Mouse (Mus musculus) forebrain, embryonic 11.5 days (tissue): ENCODE measurements around the gene Sdk1. TPM values are rescaled to one million over a fixed set of nuclear protein-coding genes. Genes with fewer than 3 reads are reported as not detected.

ENCODE experiments used
- ATAC-seq: fragments of 200-750 bp; cut with Nextera tagmentation; replicated peaks from 2 replicates; pipeline ENCODE4 v1.8.0; 2017; ENCODE audit warnings: moderate TSS enrichment; ENCODE audit not compliant: low FRiP score
- DNase-seq: peaks from one replicate; pipeline ENCODE4 v3.0.0-alpha.2; 2017; ENCODE audit warnings: low spot score
- H3K27ac ChIP-seq: fragments of 300-500 bp; sonication (generic); 2 replicates; pipeline ENCODE4 v1.5.1; 2014; ENCODE audit warnings: low read depth, low read length
- H3K27me3 ChIP-seq: fragments of 300-500 bp; sonication (generic); 2 replicates; pipeline ENCODE4 v1.6.1; 2014; ENCODE audit warnings: mild to moderate bottlenecking, low read length, mixed read lengths; ENCODE audit not compliant: control insufficient read depth, insufficient read depth
- H3K36me3 ChIP-seq: fragments of 300-500 bp; sonication (generic); 2 replicates; pipeline ENCODE4 v1.6.1; 2014; ENCODE audit warnings: mild to moderate bottlenecking, low read length, moderate library complexity, mixed read lengths; ENCODE audit not compliant: control insufficient read depth, insufficient read depth
- H3K4me1 ChIP-seq: fragments of 300-500 bp; sonication (generic); replicated peaks from 2 replicates; pipeline ENCODE4 v1.6.1; 2014; ENCODE audit warnings: low read length, mixed read lengths; ENCODE audit not compliant: control insufficient read depth, insufficient read depth
- H3K4me2 ChIP-seq: fragments of 300-500 bp; sonication (generic); 2 replicates; pipeline ENCODE4 v1.6.1; 2014; ENCODE audit warnings: low read depth, mild to moderate bottlenecking, low read length, moderate library complexity, mixed read lengths; ENCODE audit not compliant: severe bottlenecking
- H3K4me3 ChIP-seq: fragments of 300-500 bp; sonication (generic); 2 replicates; pipeline ENCODE4 v1.5.1; 2014; ENCODE audit warnings: low read depth, low read length
- H3K9ac ChIP-seq: fragments of 300-500 bp; sonication (generic); 2 replicates; pipeline ENCODE4 v1.6.1; 2014; ENCODE audit warnings: low read length
- H3K9me3 ChIP-seq: fragments of 300-500 bp; sonication (generic); 2 replicates; pipeline ENCODE4 v1.6.1; 2016; ENCODE audit warnings: low read length, mixed read lengths; ENCODE audit not compliant: control insufficient read depth
- WGBS: fragments of 180-500 bp; shearing (Covaris S2); extraction: QIAGEN DNeasy Blood & Tissue Kit; methylation state at CpG from one replicate; pipeline ENCODE4 v1.1.7; 2014; 5-methylcytosine and 5-hydroxymethylcytosine counted together
- polyA plus RNA-seq: library from polyadenylated mRNA; unstranded; fragments of >200 nt; fragmentation: Nextera tagmentation; extraction: Ambion mirVana; gene quantifications from 2 replicates; pipeline ENCODE4 v1.2.1, GENCODE M21; 2014

Sdk1 gene
- polyA plus RNA-seq, 1 experiment from 2014 or later, result 0.64 TPM

- no peaks in the 10 kb centered on the region for H3K27me3 ChIP-seq
- no peak overlapping the region for H3K4me3 ChIP-seq
- no peak for DNase-seq
- H3K4me1 ChIP-seq, result 0 out of 2 replicates have a peak, but pooled peaks cover 2% of the 10 kb centered on the region
- no peaks in the 10 kb centered on the region for H3K9me3 ChIP-seq
- WGBS, result 81% methylated on average over 3 of the region's 3 CpGs
- no peak for ATAC-seq
- H3K9ac ChIP-seq, result no peak overlapping the region
- H3K4me2 ChIP-seq, result no peak overlapping the region
- no peak overlapping the region for H3K27ac ChIP-seq
- no peaks in the 10 kb centered on the region for H3K36me3 ChIP-seq
Measured at GRCm38 (mm10) chr5:141363956-141364355, 122.7 kb downstream of the Sdk1 start.

- no peak overlapping the region for H3K9ac ChIP-seq
Measured at GRCm38 (mm10) chr5:141368567-141368966, 127.3 kb downstream of the Sdk1 start.

GRCm38 (mm10) chr5:141374797-141375196, 133.5 kb downstream of the Sdk1 start:
- H3K4me3 ChIP-seq, result no peak overlapping the region
- H3K27ac ChIP-seq, result no peak overlapping the region
- H3K4me2 ChIP-seq, result no peak overlapping the region
- H3K4me1 ChIP-seq, result no peaks in the 10 kb centered on the region
- ATAC-seq, result no peak
- H3K36me3 ChIP-seq, result no peaks in the 10 kb centered on the region
- H3K9me3 ChIP-seq, result no peaks in the 10 kb centered on the region
- no peak for DNase-seq
- H3K27me3 ChIP-seq, result no peaks in the 10 kb centered on the region
- 63% methylated on average over 2 of the region's 2 CpGs for WGBS
- H3K9ac ChIP-seq, result no peak overlapping the region

More at GRCm38 (mm10) chr5:141368567-141368966, 127.3 kb downstream of the Sdk1 start:
- H3K36me3 ChIP-seq, result no peaks in the 10 kb centered on the region
- WGBS, result 61% methylated on average over 4 of the region's 4 CpGs
- ATAC-seq (no peak), DNase-seq (no peak)
- no peaks in the 10 kb centered on the region for H3K9me3 ChIP-seq
- no peaks in the 10 kb centered on the region for H3K4me1 ChIP-seq
- H3K27ac ChIP-seq, result no peak overlapping the region
- no peak overlapping the region for H3K4me2 ChIP-seq
- no peak overlapping the region for H3K4me3 ChIP-seq
- no peaks in the 10 kb centered on the region for H3K27me3 ChIP-seq

GRCm38 (mm10) chr5:141379836-141380773, 138.8 kb downstream of the Sdk1 start:
- Histone ChIP-seq H3K4me2 (no peak overlapping the region), H3K4me1 (no peaks in the 10 kb centered on the region), H3K9ac (no peak overlapping the region), H3K9me3 (no peaks in the 10 kb centered on the region), H3K4me3 (no peak overlapping the region), H3K27me3 (no peaks in the 10 kb centered on the region), H3K27ac (no peak overlapping the region), H3K36me3 (no peaks in the 10 kb centered on the region)
- 59% methylated on average over 9 of the region's 9 CpGs for WGBS
- DNase-seq (no peak), ATAC-seq (no peak)

GRCm38 (mm10) chr5:141380774-141381156, 139.5 kb downstream of the Sdk1 start:
- H3K36me3 ChIP-seq, result no peaks in the 10 kb centered on the region
- no peak overlapping the region for H3K9ac ChIP-seq
- H3K4me2 ChIP-seq, result no peak overlapping the region
- no peak overlapping the region for H3K27ac ChIP-seq
- H3K4me3 ChIP-seq, result no peak overlapping the region
- WGBS, result 84% methylated on average over 3 of the region's 3 CpGs
- no peaks in the 10 kb centered on the region for H3K4me1 ChIP-seq
- DNase-seq (no peak), ATAC-seq (no peak)
- no peaks in the 10 kb centered on the region for H3K9me3 ChIP-seq
- H3K27me3 ChIP-seq, result no peaks in the 10 kb centered on the region

- no peaks in the 10 kb centered on the region for H3K27me3 ChIP-seq
- WGBS, result 89% methylated on average over 7 of the region's 7 CpGs
- ATAC-seq (no peak), DNase-seq (no peak)
- H3K4me1 ChIP-seq, result no peaks in the 10 kb centered on the region
- no peak overlapping the region for H3K4me2 ChIP-seq
- no peak overlapping the region for H3K4me3 ChIP-seq
- H3K9ac ChIP-seq, result no peak overlapping the region
- no peaks in the 10 kb centered on the region for H3K36me3 ChIP-seq
- no peak overlapping the region for H3K27ac ChIP-seq
- H3K9me3 ChIP-seq, result no peaks in the 10 kb centered on the region
Measured at GRCm38 (mm10) chr5:141381581-141381980, 140.3 kb downstream of the Sdk1 start.

GRCm38 (mm10) chr5:141382246-141382835, 141.1 kb downstream of the Sdk1 start:
- Histone ChIP-seq H3K4me2 (no peak overlapping the region), H3K9me3 (no peaks in the 10 kb centered on the region), H3K36me3 (no peaks in the 10 kb centered on the region), H3K9ac (no peak overlapping the region), H3K27ac (no peak overlapping the region), H3K27me3 (no peaks in the 10 kb centered on the region), H3K4me3 (no peak overlapping the region), H3K4me1 (no peaks in the 10 kb centered on the region)
- 84% methylated on average over 5 of the region's 5 CpGs for WGBS
- no peak for DNase-seq
- ATAC-seq, result no peak

GRCm38 (mm10) chr5:141388451-141388850, 147.2 kb downstream of the Sdk1 start:
- DNase-seq (no peak), ATAC-seq (no peak)
- no peak overlapping the region for H3K4me3 ChIP-seq
- H3K9me3 ChIP-seq, result no peaks in the 10 kb centered on the region
- H3K27me3 ChIP-seq, result no peaks in the 10 kb centered on the region
- no peak overlapping the region for H3K4me2 ChIP-seq
- H3K27ac ChIP-seq, result no peak overlapping the region
- no peaks in the 10 kb centered on the region for H3K4me1 ChIP-seq
- WGBS, result 28% methylated on average over 2 of the region's 2 CpGs
- no peak overlapping the region for H3K9ac ChIP-seq
- H3K36me3 ChIP-seq, result no peaks in the 10 kb centered on the region
